Mouse (Mus musculus): Measurements from ENCODE around the gene Lcor.

GRCm38 (mm10) chr19:41442608-41442969 lies 39.8 kb upstream of the Lcor start:
- TF ChIP-seq EP300 (IDR thresholded peaks at IDR 0.05; ENCODE audit: low read depth) (no peak), CTCF (IDR thresholded peaks at IDR 0.05; ENCODE audit: low read depth) (peak; percentile 97)

Measured in liver, postnatal 0 days (tissue).